ENCODE assay signal across 10 mouse cellular contexts in genomic region chr3:122421802-122422201, GRCm38 (mm10).
DNase-seq lines count a peak whose midpoint lies in the region; ATAC-seq and TF ChIP-seq lines count a peak whose summit lies in the region.
"Had no signal": no experiment of that assay in that cellular context is flagged by ENCODE, and none has a peak within 500 bp of the region (broad histone marks: within the 10 kb centered on the region; RNA-seq: fewer than 3 reads in every experiment).

No protein-coding gene starts in this region.

- H3K4me2 ChIP-seq in heart, embryonic 11.5 days: peak overlapping the region; percentile 81
- no peak overlapping the region for H3K4me2 ChIP-seq in midbrain, postnatal 0 days (ENCODE audit: low read depth, low read length, poor library complexity, severe bottlenecking)
- H3K4me2 ChIP-seq in liver, embryonic 11.5 days: peak overlapping the region; percentile 65

- H3K4me3 ChIP-seq in heart, embryonic 11.5 days (ENCODE audit: low read depth, low read length): no peak overlapping the region
- H3K4me3 ChIP-seq in midbrain, embryonic 10.5 days: peak overlapping the region; percentile 80
- H3K4me3 ChIP-seq in midbrain, postnatal 0 days (ENCODE audit: low read depth, low read length): no peak overlapping the region
- H3K4me3 ChIP-seq in liver, embryonic 11.5 days (ENCODE audit: low read depth, low read length): peak overlapping the region; percentile 65; the same call in 1 of the 2 replicates
- peak overlapping the region; percentile 20; the same call in 1 of the 2 replicates for H3K4me3 ChIP-seq in small intestine, adult 2 months (ENCODE audit: low read depth, low read length)

- peaks cover 16% of the 10 kb centered on the region for H3K4me1 ChIP-seq in heart, embryonic 11.5 days (ENCODE audit: control insufficient read depth, insufficient read depth, low read length)
- H3K4me1 ChIP-seq in midbrain, embryonic 10.5 days: peaks cover 60% of the 10 kb centered on the region
- H3K4me1 ChIP-seq in midbrain, postnatal 0 days (ENCODE audit: insufficient read depth, low read length): no peaks in the 10 kb centered on the region; the same call in 1 of the 2 replicates
- no peaks in the 10 kb centered on the region; the same call in none of the 2 replicates for H3K4me1 ChIP-seq in liver, embryonic 11.5 days (replicated peaks; ENCODE audit: control insufficient read depth, insufficient read depth, low read length)
- H3K4me1 ChIP-seq in small intestine, adult 2 months (ENCODE audit: control insufficient read depth, insufficient read depth, insufficient read length, low read length): peaks cover 26% of the 10 kb centered on the region

- no peak overlapping the region for H3K27ac ChIP-seq in heart, embryonic 11.5 days (ENCODE audit: low read depth, low read length)
- H3K27ac ChIP-seq in midbrain, embryonic 10.5 days (replicated peaks): peak overlapping the region; percentile 97
- H3K27ac ChIP-seq in midbrain, postnatal 0 days (ENCODE audit: low read depth, low read length): no peak overlapping the region
- H3K27ac ChIP-seq in liver, embryonic 11.5 days (ENCODE audit: low read depth, low read length): peak overlapping the region; percentile 43
- H3K27ac ChIP-seq in small intestine, adult 2 months (ENCODE audit: insufficient read depth, low read depth, low read length): peak overlapping the region; percentile 93

- TF ChIP-seq POLR2A in small intestine, adult 2 months (IDR thresholded peaks at IDR 0.05; ENCODE audit: low read depth, low read length): no peak

- peaks cover 11% of the 10 kb centered on the region; the same call in 1 of the 2 replicates for H3K27me3 ChIP-seq in heart, embryonic 11.5 days (ENCODE audit: control insufficient read depth, insufficient read depth, low read length)
- peaks cover 34% of the 10 kb centered on the region for H3K27me3 ChIP-seq in midbrain, embryonic 10.5 days (ENCODE audit: low read depth, poor library complexity, severe bottlenecking)
- H3K27me3 ChIP-seq in midbrain, postnatal 0 days (ENCODE audit: insufficient read depth, low read length): 0 out of 2 replicates have a peak, but pooled peaks cover 3% of the 10 kb centered on the region
- H3K27me3 ChIP-seq in liver, embryonic 11.5 days (replicated peaks; ENCODE audit: control insufficient read depth, insufficient read depth, low read length): peaks cover 32% of the 10 kb centered on the region
- no peaks in the 10 kb centered on the region for H3K27me3 ChIP-seq in small intestine, adult 2 months (ENCODE audit: control insufficient read depth, insufficient read depth, low read length)

- ATAC-seq in heart, embryonic 11.5 days (replicated peaks; ENCODE audit: insufficient number of reproducible peaks, low FRiP score, low TSS enrichment): no peak
- no peak for ATAC-seq in midbrain, postnatal 0 days (ENCODE audit: low FRiP score)
- no peak for ATAC-seq in liver, embryonic 11.5 days (replicated peaks; ENCODE audit: low FRiP score)
- no peak for ATAC-seq in activated CD4-positive, CD25-positive, alpha-beta regulatory T cell, adult 4 months

- 0 out of 2 replicates have a peak, but pooled peaks cover 2% of the 10 kb centered on the region for H3K36me3 ChIP-seq in heart, embryonic 11.5 days (ENCODE audit: control insufficient read depth, insufficient read depth, low read length)
- peaks cover 28% of the 10 kb centered on the region for H3K36me3 ChIP-seq in midbrain, embryonic 10.5 days
- H3K36me3 ChIP-seq in midbrain, postnatal 0 days (ENCODE audit: insufficient read depth, low read length): no peaks in the 10 kb centered on the region
- no peaks in the 10 kb centered on the region for H3K36me3 ChIP-seq in liver, embryonic 11.5 days (ENCODE audit: control insufficient read depth, insufficient read depth, low read length)
- peaks cover 4% of the 10 kb centered on the region for H3K36me3 ChIP-seq in small intestine, adult 2 months (ENCODE audit: control insufficient read depth, insufficient read depth, low read length)

- 35% methylated on average over 7 of the region's 7 CpGs for WGBS in heart, embryonic 11.5 days (ENCODE audit: insufficient replicate concordance)
- 50% methylated on average over 7 of the region's 7 CpGs for WGBS in midbrain, embryonic 10.5 days
- WGBS in midbrain, postnatal 0 days: 55% methylated on average over 7 of the region's 7 CpGs
- WGBS in liver, embryonic 11.5 days: 43% methylated on average over 7 of the region's 7 CpGs
- WGBS in small intestine, adult 2 months: 52% methylated on average over 7 of the region's 7 CpGs

- H3K9me3 ChIP-seq in heart, embryonic 11.5 days (replicated peaks; ENCODE audit: control insufficient read depth, low read length): no peaks in the 10 kb centered on the region
- H3K9me3 ChIP-seq in midbrain, embryonic 10.5 days (replicated peaks): no peaks in the 10 kb centered on the region
- H3K9me3 ChIP-seq in midbrain, postnatal 0 days (ENCODE audit: low read length): no peaks in the 10 kb centered on the region
- H3K9me3 ChIP-seq in liver, embryonic 11.5 days (ENCODE audit: control insufficient read depth, low read length): no peaks in the 10 kb centered on the region

- no peak for TF ChIP-seq CTCF in midbrain, postnatal 0 days (IDR thresholded peaks at IDR 0.05)
- TF ChIP-seq CTCF in small intestine, adult 2 months (IDR thresholded peaks at IDR 0.05; ENCODE audit: extremely low read depth, insufficient read length, insufficient replicate concordance, low read depth, low read length): no peak

- no peak for DNase-seq in heart, adult 9 months (ENCODE audit: low spot score in 2 of 2)
- DNase-seq in midbrain, embryonic 10.5 days (ENCODE audit: low spot score): no peak
- no peak for DNase-seq in midbrain, postnatal 0 days (ENCODE audit: low spot score)
- no peak for DNase-seq in liver, embryonic 11.5 days (ENCODE audit: low spot score)
- DNase-seq in T-cell, adult 2 months (ENCODE audit: low spot score): no peak
- DNase-seq: heart, adult 11 months; lung, adult 2 months had no signal

- H3K9ac ChIP-seq in heart, embryonic 11.5 days (ENCODE audit: low read depth, low read length): no peak overlapping the region
- H3K9ac ChIP-seq in midbrain, postnatal 0 days (replicated peaks; ENCODE audit: low read length, poor library complexity, severe bottlenecking): no peak overlapping the region
- H3K9ac ChIP-seq in liver, embryonic 11.5 days (ENCODE audit: low read depth, low read length): no peak overlapping the region

Comparison
In these comparisons a context has a peak if more than half of its experiments do, and no peak if none do; other contexts are left out.
1. H3K27ac ChIP-seq: peak in midbrain, embryonic 10.5 days (single experiment), liver, embryonic 11.5 days (single experiment) and small intestine, adult 2 months (single experiment); none in heart, embryonic 11.5 days (single experiment) and midbrain, postnatal 0 days (single experiment).
2. H3K4me3 ChIP-seq: peak in midbrain, embryonic 10.5 days (single experiment), liver, embryonic 11.5 days (single experiment) and small intestine, adult 2 months (single experiment); none in heart, embryonic 11.5 days (single experiment) and midbrain, postnatal 0 days (single experiment).